Mouse (Mus musculus): ENCODE data around the gene Shb. TPM values are rescaled to one million over a fixed set of nuclear protein-coding genes. Genes with fewer than 3 reads are reported as not detected.

Gene Shb
- polyA plus RNA-seq, 1 experiment from 2014 or later = 5.5 TPM

- WGBS = 89% methylated on average over 5 of the region's 5 CpGs
- TF ChIP-seq CTCF (IDR thresholded peaks at IDR 0.05; ENCODE audit: low read depth) (no peak), EP300 (optimal IDR thresholded peaks at IDR 0.05) (no peak)
These were observed 25.9 kb upstream of the Shb start for GRCm38 (mm10) chr4:45558211-45558610.

GRCm38 (mm10) chr4:45552571-45552970, 20.3 kb upstream of the Shb start:
- H3K9ac ChIP-seq (ENCODE audit: low read length) = no peak overlapping the region
- no peak overlapping the region for H3K4me3 ChIP-seq (ENCODE audit: low read depth, low read length)
- ATAC-seq (ENCODE audit: low FRiP score, low TSS enrichment) (no peak), DNase-seq (ENCODE audit: low spot score) (no peak)
- H3K27ac ChIP-seq (replicated peaks) = no peak overlapping the region
- H3K4me2 ChIP-seq (replicated peaks; ENCODE audit: low read depth) = no peak overlapping the region
- H3K9me3 ChIP-seq (ENCODE audit: control insufficient read depth, low read length) = no peaks in the 10 kb centered on the region
- H3K36me3 ChIP-seq (ENCODE audit: control insufficient read depth, insufficient read depth, low read length) = no peaks in the 10 kb centered on the region
- no peaks in the 10 kb centered on the region for H3K4me1 ChIP-seq (replicated peaks; ENCODE audit: control insufficient read depth, insufficient read depth)
- no peaks in the 10 kb centered on the region for H3K27me3 ChIP-seq (ENCODE audit: control insufficient read depth, insufficient read depth, low read length)
- TF ChIP-seq CTCF (IDR thresholded peaks at IDR 0.05; ENCODE audit: low read depth) = no peak
- no peak for TF ChIP-seq EP300 (optimal IDR thresholded peaks at IDR 0.05)
- WGBS = 43% methylated on average over 4 of the region's 4 CpGs

More at GRCm38 (mm10) chr4:45558211-45558610, 25.9 kb upstream of the Shb start:
- Histone ChIP-seq H3K9ac (ENCODE audit: low read length) (no peak overlapping the region), H3K4me2 (replicated peaks; ENCODE audit: low read depth) (no peak overlapping the region), H3K4me1 (replicated peaks; ENCODE audit: control insufficient read depth, insufficient read depth) (no peaks in the 10 kb centered on the region), H3K36me3 (ENCODE audit: control insufficient read depth, insufficient read depth, low read length) (no peaks in the 10 kb centered on the region), H3K27ac (replicated peaks) (no peak overlapping the region), H3K4me3 (ENCODE audit: low read depth, low read length) (no peak overlapping the region), H3K9me3 (ENCODE audit: control insufficient read depth, low read length) (no peaks in the 10 kb centered on the region), H3K27me3 (ENCODE audit: control insufficient read depth, insufficient read depth, low read length) (no peaks in the 10 kb centered on the region)
- ATAC-seq (ENCODE audit: low FRiP score, low TSS enrichment) = no peak
- DNase-seq (ENCODE audit: low spot score) = no peak

GRCm38 (mm10) chr4:45550970-45551369, 18.7 kb upstream of the Shb start:
- DNase-seq (ENCODE audit: low spot score) (no peak), ATAC-seq (ENCODE audit: low FRiP score, low TSS enrichment) (no peak)
- Histone ChIP-seq H3K27ac (replicated peaks) (no peak overlapping the region), H3K36me3 (ENCODE audit: control insufficient read depth, insufficient read depth, low read length) (no peaks in the 10 kb centered on the region), H3K4me2 (replicated peaks; ENCODE audit: low read depth) (no peak overlapping the region), H3K27me3 (ENCODE audit: control insufficient read depth, insufficient read depth, low read length) (no peaks in the 10 kb centered on the region), H3K4me3 (ENCODE audit: low read depth, low read length) (no peak overlapping the region), H3K4me1 (replicated peaks; ENCODE audit: control insufficient read depth, insufficient read depth) (no peaks in the 10 kb centered on the region), H3K9me3 (ENCODE audit: control insufficient read depth, low read length) (no peaks in the 10 kb centered on the region), H3K9ac (ENCODE audit: low read length) (no peak overlapping the region)
- TF ChIP-seq CTCF (IDR thresholded peaks at IDR 0.05; ENCODE audit: low read depth) (no peak), EP300 (optimal IDR thresholded peaks at IDR 0.05) (no peak)
- 79% methylated on average over 2 of the region's 2 CpGs for WGBS

- TF ChIP-seq CTCF (IDR thresholded peaks at IDR 0.05; ENCODE audit: low read depth) (peak; percentile 75), EP300 (optimal IDR thresholded peaks at IDR 0.05) (no peak)
- no peak overlapping the region for H3K4me2 ChIP-seq (replicated peaks; ENCODE audit: low read depth)
- no peaks in the 10 kb centered on the region for H3K27me3 ChIP-seq (ENCODE audit: control insufficient read depth, insufficient read depth, low read length)
- no peaks in the 10 kb centered on the region for H3K36me3 ChIP-seq (ENCODE audit: control insufficient read depth, insufficient read depth, low read length)
- H3K9ac ChIP-seq (ENCODE audit: low read length) = no peak overlapping the region
- no peaks in the 10 kb centered on the region for H3K9me3 ChIP-seq (ENCODE audit: control insufficient read depth, low read length)
- ATAC-seq (ENCODE audit: low FRiP score, low TSS enrichment) (0 out of 2 replicates have a peak, but pooled peaks have one; percentile 32), DNase-seq (ENCODE audit: low spot score) (peak; percentile 45)
- no peaks in the 10 kb centered on the region for H3K4me1 ChIP-seq (replicated peaks; ENCODE audit: control insufficient read depth, insufficient read depth)
- H3K4me3 ChIP-seq (ENCODE audit: low read depth, low read length) = no peak overlapping the region
- 64% methylated on average over 5 of the region's 5 CpGs for WGBS
- H3K27ac ChIP-seq (replicated peaks) = no peak overlapping the region
These were observed 17.2 kb upstream of the Shb start for GRCm38 (mm10) chr4:45549514-45549913.

- Histone ChIP-seq H3K27ac (replicated peaks) (no peak overlapping the region), H3K4me2 (replicated peaks; ENCODE audit: low read depth) (no peak overlapping the region), H3K27me3 (ENCODE audit: control insufficient read depth, insufficient read depth, low read length) (no peaks in the 10 kb centered on the region), H3K36me3 (ENCODE audit: control insufficient read depth, insufficient read depth, low read length) (no peaks in the 10 kb centered on the region), H3K4me1 (replicated peaks; ENCODE audit: control insufficient read depth, insufficient read depth) (no peaks in the 10 kb centered on the region), H3K9ac (ENCODE audit: low read length) (no peak overlapping the region), H3K4me3 (ENCODE audit: low read depth, low read length) (no peak overlapping the region), H3K9me3 (ENCODE audit: control insufficient read depth, low read length) (no peaks in the 10 kb centered on the region)
- no peak for TF ChIP-seq CTCF (IDR thresholded peaks at IDR 0.05; ENCODE audit: low read depth)
- TF ChIP-seq EP300 (optimal IDR thresholded peaks at IDR 0.05) = no peak
- 59% methylated on average over 8 of the region's 8 CpGs for WGBS
- DNase-seq (ENCODE audit: low spot score) (no peak), ATAC-seq (ENCODE audit: low FRiP score, low TSS enrichment) (no peak)
These were observed 13.6 kb upstream of the Shb start for GRCm38 (mm10) chr4:45545851-45546250.

- no peak overlapping the region for H3K4me2 ChIP-seq (replicated peaks; ENCODE audit: low read depth)
- H3K4me3 ChIP-seq (ENCODE audit: low read depth, low read length) = no peak overlapping the region
- H3K27ac ChIP-seq (replicated peaks) = no peak overlapping the region
- TF ChIP-seq EP300 (optimal IDR thresholded peaks at IDR 0.05) = no peak
- H3K4me1 ChIP-seq (replicated peaks; ENCODE audit: control insufficient read depth, insufficient read depth) = no peaks in the 10 kb centered on the region
- no peaks in the 10 kb centered on the region for H3K36me3 ChIP-seq (ENCODE audit: control insufficient read depth, insufficient read depth, low read length)
- no peaks in the 10 kb centered on the region for H3K27me3 ChIP-seq (ENCODE audit: control insufficient read depth, insufficient read depth, low read length)
- 82% methylated on average over 3 of the region's 3 CpGs for WGBS
- H3K9ac ChIP-seq (ENCODE audit: low read length) = no peak overlapping the region
- no peak for ATAC-seq (ENCODE audit: low FRiP score, low TSS enrichment)
- no peak for DNase-seq (ENCODE audit: low spot score)
- no peaks in the 10 kb centered on the region for H3K9me3 ChIP-seq (ENCODE audit: control insufficient read depth, low read length)
These were observed 11.3 kb upstream of the Shb start for GRCm38 (mm10) chr4:45543481-45544051.

All from stomach, postnatal 0 days (tissue).